25 mouse cellular contexts compared by ENCODE assay signal in the genomic region with DNA sequence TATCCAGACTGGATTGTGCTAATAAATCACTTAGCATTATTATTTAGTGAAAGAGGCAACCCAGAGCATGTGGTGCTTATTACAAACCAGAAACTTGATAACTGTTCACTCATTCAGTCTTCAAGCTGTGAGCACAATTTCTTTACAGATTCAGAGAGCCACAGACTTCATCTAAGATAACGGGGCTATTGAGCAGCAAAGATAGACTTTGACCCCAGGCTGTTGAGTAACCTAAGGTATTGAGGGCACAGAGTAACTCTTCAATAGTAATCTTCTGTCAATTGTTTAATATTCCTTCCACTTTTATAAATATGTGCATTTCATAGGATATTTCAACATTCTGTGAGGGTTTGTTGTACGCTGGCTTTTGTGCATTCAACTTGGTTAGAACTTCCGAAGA.
"Had no signal": no experiment of that assay in that cellular context is flagged by ENCODE, and none has a peak within 500 bp of the region (broad histone marks: within the 10 kb centered on the region; RNA-seq: fewer than 3 reads in every experiment).

No protein-coding gene starts in this region.

- H3K27ac ChIP-seq: gastrocnemius, adult 2 months; heart, embryonic 10.5 days; hindbrain, embryonic 10.5 days; hindbrain, embryonic 12.5 days; hindbrain, embryonic 14.5 days; kidney, embryonic 15.5 days; kidney, postnatal 0 days; limb, embryonic 13.5 days; limb, embryonic 15.5 days; liver, embryonic 12.5 days; liver, embryonic 14.5 days had no signal

- H3K36me3 ChIP-seq: heart, embryonic 10.5 days; heart, embryonic 12.5 days; hindbrain, embryonic 10.5 days; hindbrain, embryonic 12.5 days; kidney, embryonic 15.5 days; limb, embryonic 13.5 days; limb, embryonic 15.5 days; liver, embryonic 12.5 days had no signal

- H3K9me3 ChIP-seq: heart, embryonic 10.5 days; heart, embryonic 12.5 days; hindbrain, embryonic 10.5 days; hindbrain, embryonic 12.5 days; kidney, embryonic 15.5 days; limb, embryonic 13.5 days; limb, embryonic 15.5 days; liver, embryonic 12.5 days had no signal

- H3K4me1 ChIP-seq: heart, embryonic 10.5 days; heart, embryonic 12.5 days; hindbrain, embryonic 10.5 days; hindbrain, embryonic 12.5 days; kidney, embryonic 15.5 days; limb, embryonic 13.5 days; limb, embryonic 15.5 days; liver, embryonic 12.5 days had no signal

- DNase-seq: gastrocnemius, adult 2 months; gastrocnemius, postnatal 10 days; gastrocnemius, postnatal 25 days; heart, adult 18-20 months; heart, postnatal 10 days; heart, postnatal 4 days; kidney, adult 18-20 months; kidney, adult 8-10 months; kidney, postnatal 14 days; kidney, postnatal 36 days; layer of hippocampus, adult 9-11 months; layer of hippocampus, postnatal 36 days; left cerebral cortex, postnatal 4 days had no signal

- H3K9ac ChIP-seq: heart, embryonic 12.5 days; hindbrain, embryonic 12.5 days; hindbrain, embryonic 14.5 days; kidney, embryonic 15.5 days; limb, embryonic 13.5 days; limb, embryonic 15.5 days; liver, embryonic 12.5 days; liver, embryonic 14.5 days had no signal

- ATAC-seq: hindbrain, embryonic 16.5 days; liver, embryonic 12.5 days had no signal

- H3K27me3 ChIP-seq: heart, embryonic 12.5 days; hindbrain, embryonic 12.5 days; kidney, embryonic 15.5 days; limb, embryonic 13.5 days; limb, embryonic 15.5 days; liver, embryonic 12.5 days had no signal

- H3K4me2 ChIP-seq: heart, embryonic 12.5 days; hindbrain, embryonic 12.5 days; hindbrain, embryonic 14.5 days; kidney, embryonic 15.5 days; limb, embryonic 13.5 days; limb, embryonic 15.5 days; liver, embryonic 12.5 days had no signal

- H3K4me3 ChIP-seq: gastrocnemius, adult 2 months; heart, embryonic 10.5 days; heart, embryonic 12.5 days; hindbrain, embryonic 10.5 days; hindbrain, embryonic 12.5 days; kidney, embryonic 15.5 days; limb, embryonic 13.5 days; limb, embryonic 15.5 days; liver, embryonic 12.5 days had no signal
